Mouse (Mus musculus) G1E (cell line): ENCODE results near the gene Hephl1.

Experiments
- CTCF ChIP-seq: IDR thresholded peaks from 2 replicates; pipeline ENCODE4 v1.5.1; 2012; ENCODE audit warnings: low read depth, low read length, inconsistent platforms, mixed read lengths
- POLR2AphosphoS5 ChIP-seq: IDR thresholded peaks from 2 replicates; pipeline ENCODE4 v1.6.1; 2012; ENCODE audit warnings: low read depth, low read length, inconsistent platforms; ENCODE audit not compliant: insufficient replicate concordance

- TF ChIP-seq POLR2AphosphoS5 (no peak), CTCF (no peak)
Measured at GRCm38 (mm10) chr9:15068686-15069295, 43.1 kb downstream of the Hephl1 start.
